Mouse (Mus musculus) lung, embryonic 14.5 days (tissue): ENCODE measurements around the gene 0610010F05Rik. TPM values are rescaled to one million over a fixed set of nuclear protein-coding genes. Genes with fewer than 3 reads are reported as not detected.

Experiments used
- ATAC-seq: fragments of 200-750 bp; cut with Nextera tagmentation; 2 replicates; pipeline ENCODE4 v1.8.0; 2017; ENCODE audit warnings: mild to moderate bottlenecking, moderate TSS enrichment, moderate library complexity; ENCODE audit not compliant: insufficient read depth
- DNase-seq: peaks from one replicate; pipeline ENCODE4 v3.0.0-alpha.2; 2015
- H3K27ac ChIP-seq: fragments of 300-500 bp; sonication (generic); 2 replicates; pipeline ENCODE4 v1.5.1; 2014; ENCODE audit warnings: low read depth, mild to moderate bottlenecking, moderate library complexity
- H3K27me3 ChIP-seq: fragments of 300-500 bp; sonication (generic); 2 replicates; pipeline ENCODE4 v1.6.1; 2014; ENCODE audit warnings: low read length, control low read depth; ENCODE audit not compliant: insufficient read depth
- H3K36me3 ChIP-seq: fragments of 300-500 bp; sonication (generic); 2 replicates; pipeline ENCODE4 v1.6.1; 2014; ENCODE audit warnings: control low read depth; ENCODE audit not compliant: insufficient read depth
- H3K4me1 ChIP-seq: fragments of 300-500 bp; sonication (generic); 2 replicates; pipeline ENCODE4 v1.6.1; 2014; ENCODE audit warnings: antibody characterized with exemption, control low read depth; ENCODE audit not compliant: insufficient read depth
- H3K4me2 ChIP-seq: fragments of 300-500 bp; sonication (generic); 2 replicates; pipeline ENCODE4 v1.6.1; 2014; ENCODE audit warnings: mild to moderate bottlenecking
- H3K4me3 ChIP-seq: fragments of 300-500 bp; sonication (generic); 2 replicates; pipeline ENCODE4 v1.5.1; 2014; ENCODE audit warnings: low read depth, low read length
- H3K9ac ChIP-seq: fragments of 300-500 bp; sonication (generic); 2 replicates; pipeline ENCODE4 v1.6.1; 2014
- H3K9me3 ChIP-seq: fragments of 300-500 bp; sonication (generic); 2 replicates; pipeline ENCODE4 v1.6.1; 2016; ENCODE audit warnings: low read depth, low read length, control low read depth
- CTCF ChIP-seq: IDR thresholded peaks from 2 replicates; pipeline ENCODE4 v1.5.1; 2016; ENCODE audit warnings: antibody characterized with exemption, low read depth
- WGBS: fragments of 180-500 bp; shearing (Covaris S2); extraction: QIAGEN DNeasy Blood & Tissue Kit; methylation state at CpG from one replicate; pipeline ENCODE4 v1.1.7; 2014; 5-methylcytosine and 5-hydroxymethylcytosine counted together
- polyA plus RNA-seq: library from polyadenylated mRNA; unstranded; fragments of >200 nt; fragmentation: Nextera tagmentation; extraction: Ambion mirVana; gene quantifications from 2 replicates; pipeline ENCODE4 v1.2.1, GENCODE M21; 2014

The 0610010F05Rik gene
- polyA plus RNA-seq, 1 experiment from 2014 or later, result 21.6 TPM

DNA sequence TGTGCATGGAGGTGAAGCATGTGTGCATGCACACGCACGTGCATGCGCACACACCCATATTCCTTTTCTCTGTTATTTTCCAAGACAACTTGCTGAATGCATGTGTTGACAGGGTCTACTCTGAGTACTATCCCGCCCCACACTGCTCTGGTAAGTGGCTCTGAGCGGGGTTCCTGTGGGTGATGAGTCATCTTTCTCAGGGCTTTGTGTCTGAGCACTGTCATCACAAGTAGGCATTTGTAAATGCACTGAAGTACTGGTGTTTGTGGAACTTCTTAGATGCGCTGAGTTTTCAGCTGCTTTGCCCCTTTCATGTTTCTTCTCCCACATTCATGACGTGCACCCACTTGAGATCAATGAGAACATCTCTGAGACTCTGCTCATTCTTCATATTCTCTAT is 63.3 kb downstream of the 0610010F05Rik start:
- 88% methylated on average over 7 of the region's 7 CpGs for WGBS
- no peaks in the 10 kb centered on the region for H3K4me1 ChIP-seq
- peaks cover 11% of the 10 kb centered on the region; the same call in 1 of the 2 replicates for H3K36me3 ChIP-seq
- no peak overlapping the region for H3K9ac ChIP-seq
- H3K4me3 ChIP-seq, result no peak overlapping the region
- H3K27me3 ChIP-seq, result no peaks in the 10 kb centered on the region
- DNase-seq, result no peak
- no peaks in the 10 kb centered on the region for H3K9me3 ChIP-seq
- H3K27ac ChIP-seq, result no peak overlapping the region
- no peak for TF ChIP-seq CTCF
- H3K4me2 ChIP-seq, result no peak overlapping the region
- no peak for ATAC-seq

DNA sequence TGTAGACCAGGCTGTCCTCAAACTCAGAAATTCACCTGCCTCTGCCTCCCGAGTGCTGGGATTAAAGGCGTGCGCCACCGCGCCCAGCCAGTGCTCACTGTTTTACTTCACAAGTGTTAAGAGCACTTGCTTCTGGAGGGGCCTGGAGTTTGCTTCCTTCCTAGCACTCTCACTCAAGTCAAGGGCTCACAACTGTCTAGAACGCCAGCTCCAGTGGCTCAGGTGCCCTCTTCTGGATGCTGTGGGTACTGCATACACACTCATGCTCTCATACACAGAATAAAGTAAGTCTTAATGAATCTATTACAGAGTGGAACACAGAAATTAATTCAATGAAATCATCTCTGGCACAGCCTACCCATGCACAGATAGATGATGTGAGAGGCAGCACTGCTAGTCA is 67.7 kb downstream of the 0610010F05Rik start:
- no peak overlapping the region for H3K4me2 ChIP-seq
- no peaks in the 10 kb centered on the region for H3K4me1 ChIP-seq
- no peaks in the 10 kb centered on the region for H3K27me3 ChIP-seq
- no peak overlapping the region for H3K9ac ChIP-seq
- DNase-seq (peak; percentile 89), ATAC-seq (peak; percentile 84)
- H3K36me3 ChIP-seq, result no peaks in the 10 kb centered on the region
- H3K27ac ChIP-seq, result no peak overlapping the region
- peak; percentile 86 for TF ChIP-seq CTCF
- 53% methylated on average over 6 of the region's 6 CpGs for WGBS
- no peak overlapping the region for H3K4me3 ChIP-seq
- H3K9me3 ChIP-seq, result no peaks in the 10 kb centered on the region

DNA sequence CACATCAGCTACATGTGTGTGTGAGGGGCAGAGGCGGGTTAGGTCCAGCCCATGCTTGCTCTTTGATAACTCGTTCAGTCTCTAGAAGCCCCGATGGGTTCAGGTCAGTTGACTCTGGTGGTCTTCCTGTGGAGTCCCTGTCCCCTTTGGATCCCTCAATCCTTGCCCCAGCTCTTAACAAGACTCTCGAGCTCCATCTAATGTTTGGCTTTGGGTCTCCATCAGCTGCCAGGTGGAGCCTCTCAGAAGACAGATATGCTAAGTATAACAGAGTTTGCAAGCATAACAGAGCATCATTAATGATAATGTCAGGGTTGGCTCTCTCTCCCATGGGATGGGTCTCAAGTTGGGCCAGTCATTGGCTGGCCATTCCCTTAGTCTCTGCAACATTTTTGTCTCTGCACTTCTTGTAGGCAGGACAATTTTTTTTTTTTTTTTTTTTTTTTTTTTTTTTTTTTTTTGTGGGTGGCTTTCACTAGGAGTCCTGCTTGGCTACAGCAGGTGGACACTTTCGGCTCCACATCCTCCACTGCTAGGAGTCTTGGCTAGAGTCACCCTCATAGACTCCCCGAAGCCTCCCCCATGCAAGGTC is 76.3 kb downstream of the 0610010F05Rik start:
- TF ChIP-seq CTCF, result no peak
- no peak overlapping the region for H3K4me2 ChIP-seq
- WGBS, result 45% methylated on average over 6 of the region's 6 CpGs

DNA sequence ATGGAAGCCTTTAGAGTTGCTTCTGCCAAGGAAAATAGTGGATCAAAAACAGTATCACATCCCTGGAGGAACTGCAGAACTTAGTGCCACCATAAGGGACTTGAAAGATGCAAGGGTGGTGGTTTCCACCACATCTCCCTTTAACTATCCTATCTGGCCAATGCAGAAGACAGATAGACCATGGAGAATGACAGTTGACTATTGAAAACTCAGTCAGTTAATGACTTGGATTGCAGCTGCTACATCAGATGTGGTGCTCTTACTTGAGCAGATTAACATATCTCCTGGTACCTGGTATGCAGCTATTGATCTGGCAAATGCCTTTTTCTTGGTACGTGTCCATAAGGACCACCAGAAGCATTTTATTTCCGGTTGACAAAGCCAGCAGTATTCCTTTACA is 96.0 kb downstream of the 0610010F05Rik start:
- 88% methylated on average over 2 of the region's 2 CpGs for WGBS
- Histone ChIP-seq H3K36me3 (no peaks in the 10 kb centered on the region), H3K4me1 (no peaks in the 10 kb centered on the region), H3K27me3 (no peaks in the 10 kb centered on the region), H3K9ac (no peak overlapping the region), H3K27ac (no peak overlapping the region), H3K4me3 (no peak overlapping the region), H3K9me3 (no peaks in the 10 kb centered on the region), H3K4me2 (no peak overlapping the region)
- no peak for TF ChIP-seq CTCF
- DNase-seq, result no peak
- no peak for ATAC-seq

More for the DNA sequence above, 76.3 kb downstream of the 0610010F05Rik start:
- DNase-seq (peak; percentile 29), ATAC-seq (0 out of 2 replicates have a peak, but pooled peaks have one; percentile 38)
- Histone ChIP-seq H3K27ac (no peak overlapping the region), H3K4me3 (no peak overlapping the region), H3K36me3 (no peaks in the 10 kb centered on the region), H3K4me1 (no peaks in the 10 kb centered on the region), H3K9ac (no peak overlapping the region), H3K9me3 (no peaks in the 10 kb centered on the region), H3K27me3 (no peaks in the 10 kb centered on the region)

DNA sequence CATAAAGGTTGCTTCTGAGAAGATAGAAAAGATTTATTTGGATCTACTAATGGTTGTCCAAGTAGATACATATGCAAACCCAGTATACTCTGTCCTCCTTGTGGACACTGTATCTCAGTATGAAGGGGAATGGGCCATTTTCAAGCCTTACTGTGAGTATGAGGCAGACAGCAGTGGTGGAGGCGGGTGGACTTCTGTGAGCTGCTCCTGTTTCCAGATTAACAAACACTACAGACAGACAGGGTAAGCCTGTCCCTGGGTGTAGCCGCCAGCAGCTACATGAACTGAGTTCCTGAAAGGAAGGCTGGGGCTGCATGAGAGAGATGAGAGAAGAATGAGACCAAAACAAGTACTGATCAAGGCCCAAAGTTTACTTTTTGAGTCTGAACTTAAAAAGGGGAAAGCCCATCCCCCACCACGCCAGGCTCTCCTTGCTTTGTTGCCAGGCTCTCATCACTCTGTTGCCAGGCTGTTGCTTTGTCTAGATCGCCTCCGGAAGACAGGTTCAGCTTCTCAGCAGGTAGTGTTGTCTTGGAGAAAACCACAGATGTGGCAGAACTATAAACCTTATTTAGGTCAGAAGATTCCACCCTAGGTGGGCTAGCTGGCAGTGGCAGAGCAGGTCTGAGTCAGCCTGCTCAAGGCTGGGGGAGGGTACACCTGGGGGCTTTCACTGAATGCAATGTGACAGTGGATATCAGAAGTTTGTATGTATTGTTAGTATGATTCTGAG is 112.8 kb downstream of the 0610010F05Rik start, which contains the start of gene 1700093K21Rik:
1700093K21Rik (minus strand) TSS at position 683 of the 733 bp plus-strand sequence.
- ATAC-seq (no peak), DNase-seq (no peak)
- H3K36me3 ChIP-seq, result no peaks in the 10 kb centered on the region
- H3K4me3 ChIP-seq, result no peak within 1 kb of the TSS
- no peak within 1 kb of the TSS for H3K27ac ChIP-seq
- H3K27me3 ChIP-seq, result no peaks in the 10 kb centered on the region
- no peaks in the 10 kb centered on the region for H3K9me3 ChIP-seq
- WGBS, result 40% methylated on average over 5 of the region's 5 CpGs
- H3K4me1 ChIP-seq, result no peaks in the 10 kb centered on the region
- no peak within 1 kb of the TSS for H3K4me2 ChIP-seq
- H3K9ac ChIP-seq, result no peak within 1 kb of the TSS
- no peak for TF ChIP-seq CTCF

DNA sequence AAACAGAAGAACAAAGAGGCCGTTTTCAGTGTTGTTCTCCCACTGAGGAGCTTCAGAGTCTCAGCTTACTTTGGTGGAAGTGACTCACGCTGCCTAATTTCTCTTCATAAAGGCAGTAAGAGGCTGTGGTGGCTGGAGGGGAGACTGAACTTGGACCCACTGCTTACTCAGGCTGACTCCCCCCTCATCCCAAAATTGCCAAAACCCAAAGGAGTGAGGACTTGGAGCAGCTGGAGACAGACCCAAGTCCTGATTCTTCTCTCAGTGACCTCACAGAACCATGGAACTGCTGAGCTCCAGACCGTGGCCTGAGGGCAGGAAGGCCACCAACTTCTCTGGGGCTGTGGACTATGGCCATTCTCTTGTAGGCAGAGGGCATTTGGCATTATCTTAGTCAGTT is 114.5 kb downstream of the 0610010F05Rik start:
- 81% methylated on average over 3 of the region's 3 CpGs for WGBS
- no peaks in the 10 kb centered on the region for H3K4me1 ChIP-seq
- no peak overlapping the region for H3K4me2 ChIP-seq
- no peaks in the 10 kb centered on the region for H3K9me3 ChIP-seq
- H3K27ac ChIP-seq, result no peak overlapping the region
- no peak overlapping the region for H3K4me3 ChIP-seq
- no peak overlapping the region for H3K9ac ChIP-seq
- H3K36me3 ChIP-seq, result no peaks in the 10 kb centered on the region
- no peaks in the 10 kb centered on the region for H3K27me3 ChIP-seq
- ATAC-seq (no peak), DNase-seq (no peak)
- no peak for TF ChIP-seq CTCF

DNA sequence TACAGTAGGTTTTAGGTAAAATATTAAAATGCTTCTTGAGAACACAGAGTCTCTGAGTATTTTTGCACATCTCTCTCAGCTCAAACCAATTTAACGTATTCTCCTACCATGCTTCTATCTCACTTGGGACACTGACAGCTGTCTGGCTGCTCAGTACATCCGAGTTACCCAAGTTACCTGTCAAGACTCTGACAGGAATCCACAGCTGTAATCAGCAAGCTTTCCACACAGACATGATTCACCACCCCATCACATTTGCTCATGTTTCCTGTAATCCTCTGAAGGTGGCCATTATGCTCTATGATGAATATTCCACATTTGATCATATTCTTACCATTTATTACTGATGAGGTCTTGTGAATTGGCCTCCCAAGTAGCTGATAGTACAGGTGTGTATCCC is 118.1 kb downstream of the 0610010F05Rik start:
- WGBS, result 69% methylated on average over 2 of the region's 2 CpGs
- Histone ChIP-seq H3K9me3 (no peaks in the 10 kb centered on the region), H3K27me3 (no peaks in the 10 kb centered on the region), H3K4me3 (no peak overlapping the region), H3K36me3 (no peaks in the 10 kb centered on the region), H3K9ac (no peak overlapping the region), H3K27ac (no peak overlapping the region), H3K4me1 (no peaks in the 10 kb centered on the region), H3K4me2 (no peak overlapping the region)
- DNase-seq, result no peak
- ATAC-seq, result no peak
- no peak for TF ChIP-seq CTCF

Other genes starting within 250 kb of the 0610010F05Rik start
- gene Ahsa2, start 135.6 kb downstream of the 0610010F05Rik start, polyA plus RNA-seq, result 82.0 and 94.8 TPM in 2 replicates
- gene 1700093K21Rik, start 112.5 kb downstream of the 0610010F05Rik start, polyA plus RNA-seq, result not detected in 2 replicates
- gene Pus10, start 32.0 kb upstream of the 0610010F05Rik start, polyA plus RNA-seq, result 20.2 and 24.9 TPM in 2 replicates
- 25.7 and 30.4 TPM in 2 replicates for gene Pex13, start 32.3 kb upstream of the 0610010F05Rik start, polyA plus RNA-seq
- gene Rel, start 137.3 kb upstream of the 0610010F05Rik start, polyA plus RNA-seq, result 1.4 and 1.5 TPM in 2 replicates